Mouse (Mus musculus) forebrain, embryonic 16.5 days (tissue): Measurements from ENCODE around the gene Duoxa1. TPM values are rescaled to one million over a fixed set of nuclear protein-coding genes. Genes with fewer than 3 reads are reported as not detected.

Experiments
- ATAC-seq: fragments of 200-750 bp; cut with Nextera tagmentation; 2 replicates; pipeline ENCODE4 v1.8.0; 2017; ENCODE audit warnings: mild to moderate bottlenecking, moderate library complexity
- H3K27ac ChIP-seq: fragments of 300-500 bp; sonication (generic); 2 replicates; pipeline ENCODE4 v1.5.1; 2014; ENCODE audit warnings: low read length, control low read depth
- H3K27me3 ChIP-seq: fragments of 300-500 bp; sonication (generic); replicated peaks from 2 replicates; pipeline ENCODE4 v1.6.1; 2014; ENCODE audit warnings: low read length; ENCODE audit not compliant: control insufficient read depth, insufficient read depth
- H3K36me3 ChIP-seq: fragments of 300-500 bp; sonication (generic); 2 replicates; pipeline ENCODE4 v1.6.1; 2014; ENCODE audit not compliant: control insufficient read depth, insufficient read depth
- H3K4me1 ChIP-seq: fragments of 300-500 bp; sonication (generic); replicated peaks from 2 replicates; pipeline ENCODE4 v1.6.1; 2014; ENCODE audit warnings: low read length; ENCODE audit not compliant: control insufficient read depth, insufficient read depth
- H3K4me2 ChIP-seq: fragments of 300-500 bp; sonication (generic); 2 replicates; pipeline ENCODE4 v1.6.1; 2014; ENCODE audit warnings: mild to moderate bottlenecking, low read length, control low read depth
- H3K4me3 ChIP-seq: fragments of 300-500 bp; sonication (generic); replicated peaks from 2 replicates; pipeline ENCODE4 v1.5.1; 2014; ENCODE audit warnings: mild to moderate bottlenecking, low read length, control low read depth
- H3K9ac ChIP-seq: fragments of 300-500 bp; sonication (generic); replicated peaks from 2 replicates; pipeline ENCODE4 v1.6.1; 2014; ENCODE audit warnings: low read depth, low read length, control low read depth
- H3K9me3 ChIP-seq: fragments of 300-500 bp; sonication (generic); 2 replicates; pipeline ENCODE4 v1.6.1; 2016; ENCODE audit warnings: low read length; ENCODE audit not compliant: control insufficient read depth
- WGBS: fragments of 180-500 bp; shearing (Covaris S2); extraction: QIAGEN DNeasy Blood & Tissue Kit; methylation state at CpG from one replicate; pipeline ENCODE4 v1.1.7; 2014; 5-methylcytosine and 5-hydroxymethylcytosine counted together
- polyA plus RNA-seq: library from polyadenylated mRNA; unstranded; fragments of >200 nt; fragmentation: Nextera tagmentation; extraction: Ambion mirVana; gene quantifications from 2 replicates; pipeline ENCODE4 v1.2.1, GENCODE M21; 2015

The Duoxa1 gene
- polyA plus RNA-seq = 0.12 TPM in 1 of 2 replicates, not detected in the other

DNA sequence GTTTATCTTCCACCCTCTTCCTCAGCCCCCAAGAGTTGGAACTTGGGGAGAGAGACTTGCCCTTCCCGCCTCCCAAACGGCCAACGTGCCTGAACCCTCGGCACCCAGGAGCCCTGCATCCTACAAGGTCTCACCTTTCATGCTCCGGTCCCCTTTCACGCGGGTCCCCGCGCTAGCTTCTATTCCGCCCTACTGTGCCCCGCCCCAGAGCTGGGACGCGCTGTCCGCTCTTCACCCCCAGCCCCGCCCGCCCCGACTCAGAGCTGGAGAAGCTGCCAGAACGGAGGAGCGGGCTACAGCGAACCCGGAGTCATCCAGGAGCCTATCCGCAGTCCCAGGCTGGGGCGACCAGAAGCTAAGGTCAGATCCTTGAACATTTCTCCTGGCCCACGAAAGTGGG, at the start of gene Duoxa1:
Gene Duoxa1, minus strand, starts transcription at position 195 of the 400 bp plus-strand sequence.
- ATAC-seq = peak; percentile 54
- 3% methylated on average over 24 of the region's 24 CpGs for WGBS

DNA sequence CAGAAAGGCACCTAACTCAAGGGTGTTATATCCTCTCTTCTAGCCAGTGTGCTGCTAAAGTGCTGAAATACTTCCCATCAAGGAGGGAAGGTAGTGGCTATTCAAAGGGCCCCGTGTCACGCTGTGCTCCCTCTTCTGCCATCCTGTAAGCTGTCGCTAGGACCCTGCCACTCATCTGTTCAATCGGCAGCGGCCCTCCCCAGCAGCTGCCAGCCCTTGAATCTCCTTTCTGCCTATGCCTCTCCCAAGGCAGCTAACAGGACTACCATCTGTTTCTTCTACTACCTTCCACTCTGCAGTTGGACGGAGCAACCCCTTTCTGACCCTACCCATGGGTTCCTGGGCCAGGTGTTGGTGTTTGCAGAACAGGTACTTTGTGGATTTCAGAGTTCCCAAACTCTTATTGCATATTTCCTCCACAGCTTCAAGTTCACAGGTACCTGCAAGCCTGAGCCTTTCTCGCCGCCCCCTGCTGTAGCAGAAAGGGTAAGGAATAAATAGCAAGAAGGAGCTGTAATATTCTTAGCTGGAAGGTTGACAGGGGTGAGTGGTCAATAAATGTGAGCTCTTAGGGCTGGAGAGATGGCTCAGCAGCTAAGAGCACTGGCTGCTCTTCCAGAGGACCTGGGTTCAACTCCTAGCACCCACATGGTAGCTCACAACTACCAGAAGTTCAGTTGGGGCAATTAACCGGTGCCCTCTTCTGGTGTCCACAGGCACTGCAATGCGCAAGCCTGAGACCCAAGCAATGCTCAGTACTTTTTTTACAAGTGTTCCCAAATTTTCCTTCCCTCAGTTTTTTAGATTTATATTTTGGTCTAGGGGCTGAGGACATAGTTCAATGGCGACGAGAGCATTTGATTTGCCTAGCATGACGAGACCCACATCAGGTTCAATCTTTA, 49.3 kb upstream of the Duoxa1 start:
- ATAC-seq = no peak
- Histone ChIP-seq H3K27ac (no peak overlapping the region), H3K9me3 (no peaks in the 10 kb centered on the region), H3K27me3 (no peaks in the 10 kb centered on the region), H3K4me3 (no peak overlapping the region), H3K4me1 (peaks cover 28% of the 10 kb centered on the region), H3K9ac (no peak overlapping the region), H3K4me2 (no peak overlapping the region), H3K36me3 (no peaks in the 10 kb centered on the region)
- 74% methylated on average over 13 of the region's 13 CpGs for WGBS

More for the DNA sequence above, at the start of gene Duoxa1:
- Histone ChIP-seq H3K27me3 (peaks cover 29% of the 10 kb centered on the region), H3K4me1 (peaks cover 8% of the 10 kb centered on the region), H3K36me3 (no peaks in the 10 kb centered on the region), H3K9me3 (no peaks in the 10 kb centered on the region), H3K4me3 (peak within 1 kb of the TSS; percentile 24; the same call in 1 of the 2 replicates), H3K4me2 (peak within 1 kb of the TSS; percentile 35), H3K27ac (no peak within 1 kb of the TSS), H3K9ac (no peak within 1 kb of the TSS)

DNA sequence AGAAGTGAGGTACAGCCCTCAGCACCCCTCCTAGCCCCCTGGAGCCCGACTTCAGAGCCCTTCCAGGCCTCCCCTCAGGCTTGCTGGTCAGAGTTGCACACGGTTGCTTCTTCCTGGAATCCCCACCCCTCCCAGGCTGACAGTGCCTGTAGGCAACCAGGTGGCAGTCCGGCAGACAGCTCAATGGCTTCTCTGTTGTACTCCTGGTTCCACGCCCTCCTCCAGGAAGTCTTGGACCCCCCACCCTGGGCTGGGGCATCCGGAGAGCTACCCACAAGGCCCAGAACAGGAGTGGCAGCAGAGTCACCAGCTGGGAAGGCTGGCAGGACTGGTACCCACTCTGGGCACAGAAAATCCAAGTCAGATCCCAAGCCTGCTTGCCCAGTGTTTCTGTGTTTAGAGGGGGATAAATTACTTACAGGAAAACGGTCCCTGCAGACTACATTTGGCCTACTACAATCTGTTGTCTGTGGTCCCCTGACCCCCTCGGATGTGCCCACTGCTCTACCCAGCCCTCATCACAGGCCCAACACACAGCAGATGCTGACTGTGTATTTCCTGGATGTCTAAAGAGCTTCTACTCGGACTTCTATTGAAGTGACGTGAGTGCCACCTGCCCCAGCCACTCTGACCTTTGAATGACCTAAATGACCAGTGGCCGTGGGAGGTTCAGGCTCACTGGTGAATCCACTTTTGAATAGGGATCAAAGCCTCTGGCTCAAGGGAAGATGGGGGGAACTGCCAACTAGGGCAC, 48.5 kb upstream of the Duoxa1 start:
- no peak for ATAC-seq
- Histone ChIP-seq H3K4me2 (no peak overlapping the region), H3K9me3 (no peaks in the 10 kb centered on the region), H3K27me3 (no peaks in the 10 kb centered on the region), H3K4me1 (peaks cover 20% of the 10 kb centered on the region), H3K9ac (no peak overlapping the region), H3K4me3 (no peak overlapping the region), H3K36me3 (no peaks in the 10 kb centered on the region), H3K27ac (no peak overlapping the region)
- 56% methylated on average over 10 of the region's 10 CpGs for WGBS

DNA sequence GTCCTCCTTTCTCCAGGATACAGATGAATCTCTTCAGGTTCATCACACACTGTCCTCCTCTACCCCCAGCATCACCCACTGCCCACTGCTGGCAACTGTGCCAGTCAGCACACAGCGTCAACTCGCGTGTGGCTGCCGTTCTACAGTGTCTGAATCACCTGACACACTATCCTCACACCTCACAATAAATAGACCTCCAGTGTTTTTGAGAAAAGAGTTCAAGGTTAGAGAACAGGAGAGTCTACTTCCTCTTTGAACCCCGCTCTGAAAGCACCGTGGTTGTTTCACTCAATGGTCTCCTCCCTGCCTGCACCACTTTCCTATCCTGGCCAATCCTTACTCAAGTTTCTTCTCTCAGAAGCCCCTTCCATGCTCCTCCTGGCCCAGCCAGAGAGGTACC, 47.7 kb upstream of the Duoxa1 start:
- Histone ChIP-seq H3K27ac (no peak overlapping the region), H3K4me3 (no peak overlapping the region), H3K27me3 (no peaks in the 10 kb centered on the region), H3K4me2 (no peak overlapping the region), H3K4me1 (peaks cover 11% of the 10 kb centered on the region), H3K36me3 (no peaks in the 10 kb centered on the region), H3K9me3 (no peaks in the 10 kb centered on the region), H3K9ac (no peak overlapping the region)
- no peak for ATAC-seq
- WGBS = 95% methylated on average over 6 of the region's 6 CpGs

DNA sequence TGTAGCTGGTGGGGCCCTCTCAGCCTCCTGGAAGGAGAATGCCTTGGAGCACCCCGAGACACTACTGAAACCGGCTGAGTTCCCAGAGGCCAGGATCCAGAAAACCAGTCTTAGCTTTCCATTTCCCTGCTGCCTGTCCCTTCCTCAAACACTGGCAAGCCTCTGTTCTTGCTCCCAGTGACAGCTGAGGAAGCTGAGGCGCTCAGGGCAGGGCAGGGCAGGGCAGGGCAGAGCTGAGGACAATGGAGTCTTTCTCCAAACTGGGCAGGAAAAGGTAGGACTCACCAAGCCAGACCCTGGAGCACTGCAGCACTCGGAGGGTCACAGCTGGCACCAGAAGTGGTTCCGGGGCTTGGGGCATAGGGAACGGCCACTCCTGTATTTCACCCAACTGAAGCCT, 46.8 kb upstream of the Duoxa1 start:
- ATAC-seq = no peak
- Histone ChIP-seq H3K9me3 (no peaks in the 10 kb centered on the region), H3K27me3 (0 out of 2 replicates have a peak, but pooled peaks cover 2% of the 10 kb centered on the region), H3K4me3 (no peak overlapping the region), H3K36me3 (no peaks in the 10 kb centered on the region), H3K9ac (no peak overlapping the region), H3K4me2 (no peak overlapping the region), H3K27ac (no peak overlapping the region), H3K4me1 (peaks cover 3% of the 10 kb centered on the region; the same call in 1 of the 2 replicates)
- WGBS = 95% methylated on average over 6 of the region's 6 CpGs

DNA sequence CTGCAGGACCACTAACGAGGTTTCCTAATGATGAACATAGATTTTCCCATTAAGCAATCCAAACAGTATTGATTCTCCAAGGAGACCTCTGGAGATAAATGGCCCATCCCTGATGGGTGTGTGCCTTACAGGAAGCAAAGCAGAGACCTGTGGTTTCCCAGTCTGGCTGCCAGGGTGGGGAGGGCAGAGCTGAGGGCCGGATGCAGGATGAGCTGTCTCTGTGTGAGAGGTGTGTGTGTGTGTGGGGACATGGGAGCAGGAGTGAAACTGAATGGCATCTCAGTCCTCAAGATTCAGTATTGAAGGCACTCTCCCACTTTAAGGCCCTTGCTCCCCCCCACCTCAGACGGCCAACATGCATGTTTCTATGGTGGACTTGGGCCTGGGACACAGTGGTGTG, 42.7 kb upstream of the Duoxa1 start:
- Histone ChIP-seq H3K27me3 (0 out of 2 replicates have a peak, but pooled peaks cover 2% of the 10 kb centered on the region), H3K27ac (no peak overlapping the region), H3K9me3 (no peaks in the 10 kb centered on the region), H3K4me3 (no peak overlapping the region), H3K36me3 (no peaks in the 10 kb centered on the region), H3K9ac (no peak overlapping the region), H3K4me1 (peaks cover 22% of the 10 kb centered on the region), H3K4me2 (no peak overlapping the region)
- 75% methylated on average over 3 of the region's 3 CpGs for WGBS
- ATAC-seq = no peak

DNA sequence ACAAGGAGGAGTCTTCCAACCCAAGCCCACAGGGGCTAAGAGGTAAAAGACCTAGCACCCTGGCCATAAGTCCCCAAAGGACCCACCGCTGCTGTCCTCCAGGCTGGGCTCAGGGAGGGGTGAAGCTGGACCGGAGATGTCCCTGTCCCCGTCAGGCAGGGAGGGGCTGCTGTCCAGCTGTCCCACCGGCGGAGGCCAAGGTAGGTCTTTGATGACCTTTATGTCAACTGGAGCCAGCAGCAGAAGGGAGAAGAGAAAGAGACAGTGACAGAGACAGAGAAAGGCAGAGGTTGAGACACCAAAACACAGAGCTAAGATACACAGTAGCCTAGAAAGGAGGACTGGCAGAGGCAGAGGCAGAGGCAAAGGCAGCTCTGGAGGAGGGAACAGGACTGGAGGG, 41.9 kb upstream of the Duoxa1 start:
- Histone ChIP-seq H3K4me3 (no peak overlapping the region), H3K9me3 (no peaks in the 10 kb centered on the region), H3K27me3 (0 out of 2 replicates have a peak, but pooled peaks cover 2% of the 10 kb centered on the region), H3K4me2 (no peak overlapping the region), H3K36me3 (no peaks in the 10 kb centered on the region), H3K4me1 (peaks cover 28% of the 10 kb centered on the region), H3K9ac (no peak overlapping the region), H3K27ac (no peak overlapping the region)
- ATAC-seq = no peak
- WGBS = 91% methylated on average over 5 of the region's 5 CpGs

DNA sequence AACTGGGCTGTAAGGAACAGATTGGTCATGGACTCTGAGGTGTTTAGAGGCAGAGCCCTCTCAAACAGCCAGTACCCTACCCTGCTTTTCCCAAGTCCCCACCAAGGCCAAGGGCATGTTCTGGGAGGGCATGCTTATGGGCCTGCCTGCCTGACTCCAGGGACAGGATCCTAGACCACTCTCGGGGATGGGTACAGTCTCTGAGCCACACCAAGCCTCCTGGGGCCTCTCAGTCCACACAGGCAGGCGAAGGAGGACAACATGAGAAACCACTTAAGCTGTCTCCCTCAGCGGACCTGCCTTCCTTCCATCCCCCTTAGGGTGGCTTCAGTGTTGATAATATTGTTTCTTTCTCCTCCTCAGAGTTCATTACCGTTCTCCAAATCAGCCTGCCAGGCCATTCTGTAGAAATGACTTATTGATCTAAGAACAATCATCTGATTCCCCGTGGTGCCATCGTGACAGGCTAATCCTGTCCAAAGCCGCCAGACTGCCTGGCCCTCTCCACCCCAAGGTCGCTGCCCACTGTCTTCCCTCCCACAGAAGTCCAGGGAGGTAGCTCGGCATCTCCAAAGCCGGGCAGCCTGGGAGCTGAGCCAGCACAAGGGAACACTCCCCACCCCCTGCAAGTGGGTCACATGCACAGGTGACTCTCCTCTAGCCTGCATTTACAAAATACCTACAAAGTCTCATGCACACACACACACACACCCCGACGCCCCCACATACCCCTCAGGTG, 40.8 kb upstream of the Duoxa1 start:
- Histone ChIP-seq H3K4me3 (no peak overlapping the region), H3K27ac (no peak overlapping the region), H3K27me3 (0 out of 2 replicates have a peak, but pooled peaks cover 2% of the 10 kb centered on the region), H3K4me1 (peaks cover 33% of the 10 kb centered on the region), H3K4me2 (no peak overlapping the region), H3K9me3 (no peaks in the 10 kb centered on the region), H3K36me3 (no peaks in the 10 kb centered on the region), H3K9ac (no peak overlapping the region)
- 63% methylated on average over 12 of the region's 12 CpGs for WGBS
- no peak for ATAC-seq

DNA sequence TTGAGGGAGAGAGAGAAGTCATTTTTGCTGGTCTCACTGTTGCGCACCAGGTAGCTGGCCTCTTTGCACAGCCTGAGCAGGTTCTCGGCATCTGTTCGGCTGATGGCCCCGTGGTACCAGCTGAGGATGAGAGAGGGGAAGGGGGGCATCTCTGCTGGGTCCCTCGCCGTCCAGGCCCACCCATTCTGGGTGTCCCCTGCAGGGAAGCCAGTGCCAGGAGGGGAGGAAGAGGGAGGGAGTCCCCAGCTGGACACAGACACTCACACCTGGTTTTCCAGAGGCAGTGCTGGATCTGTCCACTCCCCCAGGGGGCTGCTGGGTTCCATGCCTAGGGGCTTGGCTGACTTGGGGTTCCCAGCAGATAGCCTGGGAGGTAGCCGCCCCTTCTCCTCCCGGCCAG, 40.2 kb upstream of the Duoxa1 start:
- WGBS = 90% methylated on average over 8 of the region's 8 CpGs
- no peak overlapping the region for H3K27ac ChIP-seq

More for the DNA sequence above, 40.2 kb upstream of the Duoxa1 start:
- H3K27me3 ChIP-seq = 0 out of 2 replicates have a peak, but pooled peaks cover 2% of the 10 kb centered on the region
- no peak overlapping the region for H3K9ac ChIP-seq
- no peak overlapping the region for H3K4me3 ChIP-seq
- no peaks in the 10 kb centered on the region for H3K9me3 ChIP-seq
- no peak overlapping the region for H3K4me2 ChIP-seq
- no peak for ATAC-seq
- H3K4me1 ChIP-seq = peaks cover 38% of the 10 kb centered on the region
- H3K36me3 ChIP-seq = no peaks in the 10 kb centered on the region
